In genomic region chr9:63754556-63755510, GRCm38 (mm10) we compare ENCODE assay signal across 9 mouse cellular contexts. TPM values are rescaled to one million over a fixed set of nuclear protein-coding genes. Genes with fewer than 3 reads are reported as not detected.
DNase-seq lines count a peak whose midpoint lies in the region; ATAC-seq and TF ChIP-seq lines count a peak whose summit lies in the region.
"Had no signal": no experiment of that assay in that cellular context is flagged by ENCODE, and none has a peak within 500 bp of the region (broad histone marks: within the 10 kb centered on the region; RNA-seq: fewer than 3 reads in every experiment).

No protein-coding gene starts in this region.

- peaks cover 2% of the 10 kb centered on the region; the same call in 1 of the 2 replicates for H3K36me3 ChIP-seq in erythroblast, embryonic 14.5 days (ENCODE audit: control insufficient read depth)
- H3K36me3 ChIP-seq in hindbrain, embryonic 10.5 days: peaks cover 5% of the 10 kb centered on the region; the same call in 1 of the 2 replicates
- H3K36me3 ChIP-seq: G1E had no signal

- no peaks in the 10 kb centered on the region for H3K9me3 ChIP-seq in erythroblast, embryonic 14.5 days (ENCODE audit: control insufficient read depth, low read length)
- no peaks in the 10 kb centered on the region for H3K9me3 ChIP-seq in hindbrain, embryonic 10.5 days
- H3K9me3 ChIP-seq: G1E had no signal

- DNase-seq in urinary bladder, postnatal 14 days (ENCODE audit: low spot score): peak; percentile 46
- no peak for DNase-seq in urinary bladder, postnatal 4 days (ENCODE audit: low spot score in 2 of 2)
- DNase-seq in hindbrain, embryonic 10.5 days (ENCODE audit: low spot score): peak; percentile 41
- DNase-seq in lung, adult 2 months: no peak
- peak; percentile 49 for DNase-seq in right cerebral cortex, postnatal 25 days
- no peak for DNase-seq in spleen, postnatal 14 days (ENCODE audit: low spot score in 2 of 2)

- H3K27ac ChIP-seq in hindbrain, embryonic 10.5 days: peak overlapping the region; percentile 98

- no peak for TF ChIP-seq CTCF in lung, adult 2 months (IDR thresholded peaks at IDR 0.05; ENCODE audit: insufficient read depth, low read length)

- H3K27me3 ChIP-seq in erythroblast, embryonic 14.5 days (ENCODE audit: control insufficient read depth): no peaks in the 10 kb centered on the region
- no peaks in the 10 kb centered on the region for H3K27me3 ChIP-seq in hindbrain, embryonic 10.5 days (ENCODE audit: insufficient read depth, poor library complexity, severe bottlenecking)

- WGBS in hindbrain, embryonic 10.5 days: 30% methylated on average over 23 of the region's 23 CpGs
- 34% methylated on average over 23 of the region's 23 CpGs for WGBS in lung, adult 2 months

- ATAC-seq in erythroblast, adult 5-6 weeks (replicated peaks; ENCODE audit: low FRiP score, poor library complexity, severe bottlenecking): no peak

- peak; percentile 6; the same call in 1 of the 2 replicates for TF ChIP-seq POLR2A in lung, adult 2 months (IDR thresholded peaks at IDR 0.05; ENCODE audit: borderline replicate concordance, extremely low read depth, low read depth, low read length)

- H3K4me1 ChIP-seq in erythroblast, embryonic 14.5 days (ENCODE audit: control insufficient read depth): peaks cover 72% of the 10 kb centered on the region
- peaks cover 96% of the 10 kb centered on the region for H3K4me1 ChIP-seq in hindbrain, embryonic 10.5 days (replicated peaks)
- H3K4me1 ChIP-seq in lung, adult 2 months (ENCODE audit: control insufficient read depth, insufficient read depth, low read length): peaks cover 5% of the 10 kb centered on the region; the same call in 1 of the 2 replicates

- peak overlapping the region; percentile 5 for H3K4me3 ChIP-seq in erythroblast, embryonic 14.5 days (replicated peaks)
- peak overlapping the region; percentile 89 for H3K4me3 ChIP-seq in hindbrain, embryonic 10.5 days
- peak overlapping the region; percentile 58 for H3K4me3 ChIP-seq in lung, adult 2 months (replicated peaks; ENCODE audit: extremely low read depth, low read depth, low read length)

RNA-seq across cellular contexts. Expression of gene Smad3, which starts 3.0 kb away (rescaled TPM):
- 0.06 and 0.24 TPM in 2 replicates for polyA plus RNA-seq in erythroblast, embryonic 14.5 days (2012)
- 3.5 and 14.6 TPM in 2 replicates for total RNA-seq in erythroblast, adult 5-6 weeks (2015; ENCODE audit: low replicate concordance)
- total RNA-seq in erythroblast, adult 5-6 weeks (2017; ENCODE audit: low replicate concordance): 2.7 and 2.8 TPM in 2 replicates
- polyA plus RNA-seq in hindbrain, embryonic 10.5 days (2016; fragmentation: Nextera tagmentation; extraction: Ambion mirVana): 24.2 TPM in 2 replicates
- polyA plus RNA-seq in lung, adult 2 months (2012; rRNA removed): 34.6 and 41.0 TPM in 2 replicates

Comparison
In these comparisons a context has a peak if more than half of its experiments do, and no peak if none do; other contexts are left out.
1. DNase-seq: peak in urinary bladder, postnatal 14 days (single experiment), hindbrain, embryonic 10.5 days (single experiment) and right cerebral cortex, postnatal 25 days (single experiment); none in urinary bladder, postnatal 4 days (0 of 2), lung, adult 2 months (single experiment) and spleen, postnatal 14 days (0 of 2).
2. H3K4me3 ChIP-seq: peak in every context shown above with its lines; median percentile 89 in hindbrain, embryonic 10.5 days; 58 in lung, adult 2 months; 5 in erythroblast, embryonic 14.5 days.
3. RNA of gene Smad3, which starts 3.0 kb away (polyA plus RNA-seq): 34.6 to 41.0 TPM in lung, adult 2 months and 24.2 TPM in hindbrain, embryonic 10.5 days; 0.06 to 0.24 TPM in erythroblast, embryonic 14.5 days; every median in the first group is over 10 times any median in the second.